Mouse (Mus musculus) spleen, adult 2 months (tissue): Measurements from ENCODE around the gene Rin3. TPM values are rescaled to one million over a fixed set of nuclear protein-coding genes. Genes with fewer than 3 reads are reported as not detected.

ENCODE experiments used
- DNase-seq, 2 experiments: peaks; one replicate each; pipeline versions ENCODE4 v3.0.0 to v3.0.0-alpha.2; 2012 to 2021; ENCODE audit warnings: low spot score in 2 of 2, low read depth in 1 of 2
- H3K27ac ChIP-seq: fragments of 200-500 bp; 2 replicates; pipeline ENCODE4 v1.5.1; 2012; ENCODE audit warnings: low read length, inconsistent platforms; ENCODE audit not compliant: insufficient read depth
- H3K27me3 ChIP-seq: fragments of 200-500 bp; 2 replicates; pipeline ENCODE4 v1.6.1; 2012; ENCODE audit warnings: mild to moderate bottlenecking, moderate library complexity, low read length, inconsistent platforms; ENCODE audit not compliant: control insufficient read depth, insufficient read depth
- H3K36me3 ChIP-seq: fragments of 200-500 bp; 2 replicates; pipeline ENCODE4 v1.6.1; 2012; ENCODE audit warnings: mild to moderate bottlenecking, low read length, inconsistent platforms; ENCODE audit not compliant: control insufficient read depth, insufficient read depth
- H3K4me1 ChIP-seq: fragments of 200-500 bp; 2 replicates; pipeline ENCODE4 v1.6.1; 2011; ENCODE audit warnings: inconsistent platforms; ENCODE audit not compliant: control insufficient read depth, insufficient read depth, insufficient read length
- H3K4me3 ChIP-seq: fragments of 200-500 bp; 2 replicates; pipeline ENCODE4 v1.5.1; 2011; ENCODE audit warnings: mild to moderate bottlenecking, inconsistent platforms; ENCODE audit not compliant: insufficient read depth, insufficient read length; ENCODE audit errors: extremely low read depth
- CTCF ChIP-seq: fragments of 200-500 bp; IDR thresholded peaks from 2 replicates; pipeline ENCODE4 v1.5.1; 2011; ENCODE audit warnings: mild to moderate bottlenecking, inconsistent platforms; ENCODE audit not compliant: insufficient read depth, insufficient read length, insufficient replicate concordance; ENCODE audit errors: extremely low read depth
- POLR2A ChIP-seq: fragments of 200-500 bp; IDR thresholded peaks from 2 replicates; pipeline ENCODE4 v1.6.1; 2011; ENCODE audit warnings: low read depth, low read length, inconsistent platforms
- WGBS: fragments of 180-500 bp; shearing (Covaris S2); methylation state at CpG from one replicate; pipeline ENCODE4 v1.1.7; 2018; 5-methylcytosine and 5-hydroxymethylcytosine counted together
- polyA plus RNA-seq: library from polyadenylated mRNA; depleted of rRNA; stranded (reverse); fragments of >200 nt; gene quantifications from 2 replicates; pipeline ENCODE4 v1.2.3, GENCODE M21; 2012

The Rin3 gene
- polyA plus RNA-seq, 1 experiment, result 63.4 TPM

DNA sequence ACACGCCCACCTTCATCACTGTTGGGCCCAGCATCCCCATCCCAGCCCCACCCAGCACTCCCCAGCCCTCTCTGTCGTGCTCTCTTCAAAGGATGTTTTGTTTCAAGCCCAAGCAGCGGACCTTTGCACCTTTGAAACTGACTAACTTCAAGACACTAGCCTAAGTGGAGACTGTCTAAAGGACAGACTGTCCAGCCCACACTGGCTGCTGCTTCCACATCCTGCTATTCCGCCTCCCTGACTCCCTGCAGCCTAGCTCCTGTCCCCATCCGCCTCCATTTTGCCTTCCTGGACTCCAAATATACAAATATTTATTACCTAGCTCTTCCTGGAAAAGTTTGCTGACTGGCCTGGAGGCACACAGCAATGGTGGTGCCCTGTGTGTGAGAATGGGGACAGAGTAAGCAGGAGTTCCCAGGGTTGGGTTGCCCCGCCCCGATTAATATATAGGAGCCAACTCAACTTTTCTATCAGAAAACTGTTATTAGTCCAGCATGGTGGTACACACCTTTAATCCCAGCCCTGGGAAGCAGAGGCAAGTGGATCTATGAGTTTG, 134.2 kb downstream of the Rin3 start:
- no peak for TF ChIP-seq CTCF
- TF ChIP-seq POLR2A, result no peak
- Histone ChIP-seq H3K4me3 (no peak overlapping the region), H3K27ac (no peak overlapping the region), H3K36me3 (peaks cover 15% of the 10 kb centered on the region), H3K27me3 (no peaks in the 10 kb centered on the region), H3K4me1 (no peaks in the 10 kb centered on the region)
- WGBS, result 93% methylated on average over 7 of the region's 7 CpGs
- no peak for DNase-seq

DNA sequence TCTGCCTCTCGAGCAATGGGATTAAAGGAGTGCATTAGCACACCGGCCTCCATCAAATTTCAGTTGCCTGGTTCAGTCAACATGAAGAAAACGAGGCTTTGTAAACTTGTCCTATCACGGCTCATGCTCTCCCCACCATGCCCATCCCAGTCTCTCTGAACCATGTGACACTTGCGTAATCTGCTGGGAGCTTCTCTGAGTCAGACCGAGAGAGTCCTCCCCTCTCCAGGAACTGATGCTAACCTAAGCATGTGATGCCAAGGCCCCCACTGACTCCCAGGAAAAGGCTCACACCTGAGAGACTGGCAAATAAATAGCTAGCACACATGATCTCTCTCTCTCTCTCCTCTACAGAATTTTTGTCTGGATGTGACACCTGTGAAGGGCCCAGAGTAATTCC, 134.9 kb downstream of the Rin3 start:
- 87% methylated on average over 6 of the region's 6 CpGs for WGBS
- peaks cover 18% of the 10 kb centered on the region for H3K36me3 ChIP-seq
- TF ChIP-seq POLR2A (no peak), CTCF (no peak)

DNA sequence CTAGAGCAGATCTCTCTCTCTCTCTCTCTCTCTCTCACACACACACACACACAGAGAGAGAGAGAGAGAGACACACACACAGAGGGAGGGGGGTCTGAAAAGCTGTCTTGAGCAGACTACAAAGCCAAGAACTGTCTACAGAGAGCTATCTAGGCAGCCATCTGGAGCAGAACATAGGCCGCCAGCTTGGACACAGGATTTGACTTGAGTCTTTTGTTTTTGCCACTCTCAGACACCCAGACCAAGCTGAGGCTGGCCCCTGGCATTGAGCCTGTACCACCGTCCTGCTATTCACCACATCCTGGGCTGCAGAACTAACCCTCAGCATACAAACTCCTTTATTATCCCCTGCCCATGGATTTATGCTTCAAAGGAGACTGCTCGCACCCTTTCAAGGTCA, 136.7 kb downstream of the Rin3 start:
- Histone ChIP-seq H3K36me3 (peaks cover 22% of the 10 kb centered on the region), H3K27me3 (no peaks in the 10 kb centered on the region), H3K4me1 (no peaks in the 10 kb centered on the region), H3K4me3 (no peak overlapping the region), H3K27ac (no peak overlapping the region)
- WGBS, result 56% methylated on average over 3 of the region's 3 CpGs
- no peak for TF ChIP-seq CTCF
- TF ChIP-seq POLR2A, result no peak
- DNase-seq, result no peak

More for the DNA sequence above, 134.9 kb downstream of the Rin3 start:
- Histone ChIP-seq H3K4me1 (no peaks in the 10 kb centered on the region), H3K27me3 (no peaks in the 10 kb centered on the region), H3K4me3 (no peak overlapping the region), H3K27ac (no peak overlapping the region)
- DNase-seq, result no peak

DNA sequence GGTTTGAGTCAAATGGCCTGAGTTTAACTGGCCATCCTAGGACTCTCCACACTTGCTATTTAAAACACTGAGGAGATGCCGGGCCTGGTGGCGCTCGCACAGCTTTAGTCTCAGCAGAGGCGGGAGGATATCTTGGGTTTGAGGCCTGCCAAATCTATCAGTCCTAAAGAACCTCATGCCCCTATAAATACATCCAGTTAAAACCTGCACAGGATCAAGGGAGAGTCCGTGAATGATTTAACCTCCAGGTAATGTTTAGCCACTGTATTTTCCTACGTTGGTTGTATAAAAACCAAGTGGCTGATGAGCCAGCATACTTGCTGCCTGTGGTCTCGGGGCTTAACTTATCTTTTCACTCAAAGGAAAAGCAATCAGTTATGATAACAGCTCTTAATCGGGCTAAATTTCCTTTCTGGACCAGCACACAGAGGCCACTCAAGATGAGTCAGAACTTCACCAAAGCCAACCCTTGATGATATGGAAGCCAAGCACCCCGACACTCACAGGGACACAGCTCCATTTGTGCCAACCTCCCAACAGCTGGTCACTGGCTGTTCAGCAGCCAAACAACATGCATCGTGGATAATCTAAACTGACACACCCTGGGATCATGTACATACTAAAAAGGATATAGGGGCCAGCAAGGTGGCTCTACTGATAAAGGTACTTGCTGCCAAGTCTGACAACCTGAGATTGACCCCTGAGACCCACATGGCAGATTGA, 137.5 kb downstream of the Rin3 start:
- Histone ChIP-seq H3K36me3 (peaks cover 20% of the 10 kb centered on the region), H3K27ac (no peak overlapping the region), H3K4me1 (peaks cover 3% of the 10 kb centered on the region; the same call in 1 of the 2 replicates), H3K27me3 (no peaks in the 10 kb centered on the region), H3K4me3 (no peak overlapping the region)
- WGBS, result 82% methylated on average over 10 of the region's 10 CpGs
- no peak for TF ChIP-seq CTCF
- no peak for TF ChIP-seq POLR2A
- no peak for DNase-seq

DNA sequence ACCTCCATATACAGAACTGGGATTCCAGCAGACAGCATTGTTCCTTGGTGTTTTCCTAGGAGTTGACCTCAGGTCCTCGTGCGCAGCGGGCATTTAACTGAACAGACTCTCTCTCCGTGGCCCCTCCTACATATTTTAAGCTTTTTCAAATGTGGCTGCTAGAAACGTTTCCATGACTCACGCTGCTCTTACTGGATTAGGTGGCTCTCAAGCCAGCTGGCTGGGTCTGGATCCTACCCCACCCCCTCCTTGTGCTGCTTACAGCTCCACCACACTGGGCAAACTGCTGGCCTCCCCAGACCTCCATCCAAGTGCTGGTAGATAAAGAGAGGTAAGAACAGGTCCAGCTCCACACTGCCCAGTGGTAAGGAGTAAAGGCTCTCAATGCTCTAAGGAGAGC, 139.2 kb downstream of the Rin3 start:
- Histone ChIP-seq H3K36me3 (peaks cover 22% of the 10 kb centered on the region), H3K27me3 (no peaks in the 10 kb centered on the region), H3K27ac (no peak overlapping the region), H3K4me1 (peaks cover 3% of the 10 kb centered on the region; the same call in 1 of the 2 replicates), H3K4me3 (no peak overlapping the region)
- no peak for DNase-seq
- WGBS, result 85% methylated on average over 6 of the region's 6 CpGs
- no peak for TF ChIP-seq CTCF
- TF ChIP-seq POLR2A, result no peak

DNA sequence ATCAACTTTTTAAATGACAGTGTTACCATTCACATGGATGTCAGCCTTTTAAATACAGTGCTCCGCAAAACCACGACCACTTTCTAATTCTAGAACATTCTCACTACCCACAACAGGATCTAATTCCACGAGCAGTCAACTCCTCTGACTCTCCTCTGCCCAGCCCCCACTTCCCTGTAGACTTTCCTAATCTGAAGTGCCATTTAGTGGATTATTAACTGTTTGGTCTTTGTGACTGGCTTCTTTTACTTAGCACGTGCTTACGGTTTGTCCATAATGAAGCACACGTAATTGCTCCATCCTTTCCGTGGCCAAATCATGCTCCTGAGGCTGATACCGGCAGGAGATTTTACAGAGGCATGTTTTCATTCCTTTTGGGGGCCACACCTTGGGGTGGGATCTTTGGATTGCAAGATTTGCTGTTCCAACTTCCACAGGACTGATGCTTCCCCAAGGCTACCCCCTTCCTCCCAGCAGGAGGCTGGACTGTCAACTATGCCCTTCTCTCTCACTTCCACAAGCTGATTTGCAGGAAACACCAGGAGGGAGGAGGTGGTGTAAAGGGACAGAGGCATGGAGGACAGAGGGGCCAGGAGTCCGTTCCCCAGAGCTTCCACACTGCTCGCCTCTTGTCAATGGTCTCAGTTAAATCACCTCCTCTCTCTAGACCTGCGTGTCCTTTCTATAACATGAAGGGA, 139.9 kb downstream of the Rin3 start:
- peaks cover 3% of the 10 kb centered on the region; the same call in 1 of the 2 replicates for H3K4me1 ChIP-seq

DNA sequence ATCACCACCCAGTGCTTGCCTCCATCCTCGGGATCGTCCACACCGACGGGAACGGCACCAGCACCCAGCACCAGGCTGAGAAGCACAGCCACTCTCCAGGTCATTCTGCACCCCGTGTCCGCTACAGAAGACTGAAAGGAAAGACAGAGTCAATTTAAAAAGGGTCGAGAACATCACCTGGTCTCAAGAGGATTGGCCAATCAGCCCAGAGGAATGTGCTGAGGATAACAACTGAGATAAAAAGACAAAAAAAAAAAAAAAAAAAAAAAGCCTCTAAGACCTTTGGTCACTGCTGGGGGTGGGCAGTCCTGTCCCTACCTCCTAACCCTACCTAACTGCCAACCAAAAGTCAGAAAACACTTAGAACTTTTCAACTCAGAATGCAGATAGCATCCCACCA, 140.8 kb downstream of the Rin3 start:
- Histone ChIP-seq H3K4me3 (no peak overlapping the region), H3K27ac (no peak overlapping the region), H3K4me1 (peaks cover 3% of the 10 kb centered on the region; the same call in 1 of the 2 replicates), H3K36me3 (peaks cover 22% of the 10 kb centered on the region), H3K27me3 (no peaks in the 10 kb centered on the region)
- 97% methylated on average over 8 of the region's 8 CpGs for WGBS
- TF ChIP-seq POLR2A, result no peak
- TF ChIP-seq CTCF, result no peak
- no peak for DNase-seq

More for the DNA sequence above, 139.9 kb downstream of the Rin3 start:
- DNase-seq, result no peak
- H3K4me3 ChIP-seq, result no peak overlapping the region
- 84% methylated on average over 11 of the region's 11 CpGs for WGBS
- H3K27me3 ChIP-seq, result no peaks in the 10 kb centered on the region
- H3K27ac ChIP-seq, result no peak overlapping the region
- TF ChIP-seq CTCF (no peak), POLR2A (no peak)
- peaks cover 22% of the 10 kb centered on the region for H3K36me3 ChIP-seq
